Mouse (Mus musculus): ENCODE results near the gene Tnfaip1.

Tnfaip1 gene

GRCm38 (mm10) chr11:78499543-78499942 is 36.6 kb downstream of the Tnfaip1 start:
- no peak for DNase-seq

- DNase-seq: no peak
Measured at GRCm38 (mm10) chr11:78499004-78499403, 37.1 kb downstream of the Tnfaip1 start, which contains the start of gene Vtn. TSS of gene Vtn (plus strand) at chr11:78499091.

GRCm38 (mm10) chr11:78497544-78498522 is 38.3 kb downstream of the Tnfaip1 start, which contains the start of gene Sarm1:
TSS of gene Sarm1 (minus strand) at chr11:78497754.
- DNase-seq: peak; percentile 96

- DNase-seq: peak; percentile 57 to 72
Measured at GRCm38 (mm10) chr11:78497071-78497541, 39.0 kb downstream of the Tnfaip1 start.

- DNase-seq: peak; percentile 81 to 84
Measured at GRCm38 (mm10) chr11:78495904-78496303, 40.2 kb downstream of the Tnfaip1 start.

- DNase-seq: peak; percentile 57 to 67
Measured at GRCm38 (mm10) chr11:78490781-78491241, 45.3 kb downstream of the Tnfaip1 start.

GRCm38 (mm10) chr11:78488168-78488567 is 48.0 kb downstream of the Tnfaip1 start:
- DNase-seq: peak; percentile 85 to 86

- DNase-seq: no peak
Measured at GRCm38 (mm10) chr11:78483639-78484038, 52.5 kb downstream of the Tnfaip1 start.

GRCm38 (mm10) chr11:78475289-78475688 is 60.8 kb downstream of the Tnfaip1 start:
- DNase-seq: no peak
